Mouse (Mus musculus) E14TG2a.4 (cell line): Measurements from ENCODE around the gene Gm3625.

Experiments
- H3K27me3 ChIP-seq: 2 replicates; pipeline ENCODE4 v1.6.1; 2014; ENCODE audit warnings: low read length, control low read depth; ENCODE audit not compliant: insufficient read depth
- H3K36me3 ChIP-seq: 2 replicates; pipeline ENCODE4 v1.6.1; 2014; ENCODE audit warnings: low read length, control low read depth; ENCODE audit not compliant: insufficient read depth
- H3K4me1 ChIP-seq: replicated peaks from 2 replicates; pipeline ENCODE4 v1.6.1; 2014; ENCODE audit warnings: low read depth, low read length, control low read depth
- H3K4me3 ChIP-seq: replicated peaks from 2 replicates; pipeline ENCODE4 v1.5.1; 2014; ENCODE audit warnings: mild to moderate bottlenecking, low read length
- H3K9me3 ChIP-seq: 2 replicates; pipeline ENCODE4 v1.6.1; 2014; ENCODE audit warnings: low read length, control low read depth
- CTCF ChIP-seq: conservative IDR thresholded peaks from 2 replicates; pipeline ENCODE4 v1.5.1; 2014; ENCODE audit warnings: low read length
- NANOG ChIP-seq: IDR thresholded peaks from 2 replicates; pipeline ENCODE4 v1.6.1; 2014; ENCODE audit warnings: borderline replicate concordance, low read length, mixed read lengths
- POU5F1 ChIP-seq: IDR thresholded peaks from 2 replicates; pipeline ENCODE4 v1.6.1; 2014; ENCODE audit warnings: low read length, borderline replicate concordance

Gm3625 gene

DNA sequence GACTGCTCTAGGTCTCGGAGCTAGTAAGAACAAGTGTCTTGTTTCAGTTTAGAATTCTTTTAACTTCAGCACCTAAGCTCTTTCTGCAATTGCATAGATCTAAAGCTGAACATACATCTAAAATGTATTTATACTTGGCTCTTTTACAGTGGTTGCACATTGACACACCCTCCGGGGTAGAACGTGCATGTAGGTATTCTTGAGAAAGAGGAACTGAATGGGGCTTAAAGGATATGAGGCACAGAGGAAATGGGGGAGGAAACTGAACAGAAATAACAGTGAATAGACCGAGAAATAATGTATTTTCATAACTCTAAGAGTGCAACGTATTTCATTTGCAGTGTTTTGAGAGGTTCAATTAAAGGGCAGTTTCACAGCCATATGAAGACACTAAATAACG lies 2.3 kb upstream of the Gm3625 start:
- TF ChIP-seq POU5F1 (no peak), CTCF (no peak), NANOG (no peak)
- Histone ChIP-seq H3K9me3 (no peaks in the 10 kb centered on the region), H3K4me3 (no peak overlapping the region), H3K36me3 (no peaks in the 10 kb centered on the region), H3K27me3 (peaks cover 8% of the 10 kb centered on the region), H3K4me1 (peaks cover 37% of the 10 kb centered on the region)

DNA sequence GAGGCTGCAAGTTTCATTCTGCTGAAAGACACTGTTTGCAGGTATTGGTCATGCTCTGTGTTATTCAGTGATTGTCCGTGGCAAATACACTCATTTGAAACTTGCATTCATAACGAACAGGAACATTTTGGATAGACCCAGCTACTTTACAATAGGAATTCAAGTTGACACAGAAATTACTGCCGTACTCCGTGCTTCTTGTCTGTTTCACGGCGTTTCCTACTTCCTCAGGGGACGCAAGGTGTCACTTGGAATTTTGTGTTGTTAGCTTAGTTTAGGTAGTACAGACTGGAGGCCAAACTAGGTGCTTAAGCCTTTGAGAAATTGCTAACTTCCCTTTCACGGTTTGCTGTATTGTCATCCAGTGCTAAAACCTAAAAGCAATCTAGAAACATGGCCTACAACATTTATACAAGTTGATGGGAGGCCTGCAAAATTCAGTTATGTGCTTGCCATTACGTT lies 1.2 kb upstream of the Gm3625 start:
- TF ChIP-seq NANOG (no peak), POU5F1 (no peak), CTCF (no peak)
- H3K4me3 ChIP-seq = peak overlapping the region; percentile 92
- H3K9me3 ChIP-seq = no peaks in the 10 kb centered on the region
- H3K4me1 ChIP-seq = peaks cover 28% of the 10 kb centered on the region
- peaks cover 8% of the 10 kb centered on the region for H3K27me3 ChIP-seq
- no peaks in the 10 kb centered on the region for H3K36me3 ChIP-seq

GRCm38 (mm10) chr12:4593166-4593929 lies 621 bp upstream of the Gm3625 start:
- peaks cover 22% of the 10 kb centered on the region for H3K4me1 ChIP-seq

DNA sequence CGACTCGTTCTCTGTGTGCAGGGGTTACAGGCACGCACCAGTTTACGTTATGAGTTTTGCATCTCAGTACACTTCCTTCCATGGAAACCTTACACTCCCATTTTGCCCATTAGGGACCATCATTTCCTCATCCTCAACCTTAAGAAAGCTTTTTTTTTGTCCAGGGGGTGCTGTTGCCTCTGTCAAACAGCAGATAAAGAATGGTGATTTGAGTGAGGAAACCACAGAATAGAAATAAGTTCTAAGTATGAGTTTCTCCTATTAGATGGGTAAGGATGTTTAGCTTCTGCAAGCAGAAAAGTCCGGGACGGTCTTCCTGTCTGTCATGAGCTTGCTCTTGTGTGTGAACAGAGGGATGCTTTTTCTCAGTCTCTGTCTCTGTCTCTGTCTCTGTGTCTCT lies 702 bp downstream of the Gm3625 start:
- Histone ChIP-seq H3K36me3 (no peaks in the 10 kb centered on the region), H3K4me1 (peaks cover 29% of the 10 kb centered on the region), H3K4me3 (peak overlapping the region; percentile 92), H3K9me3 (no peaks in the 10 kb centered on the region), H3K27me3 (peaks cover 8% of the 10 kb centered on the region)
- TF ChIP-seq POU5F1 (no peak), NANOG (no peak), CTCF (no peak)

More at GRCm38 (mm10) chr12:4593166-4593929, 621 bp upstream of the Gm3625 start:
- TF ChIP-seq POU5F1 (no peak), NANOG (no peak), CTCF (no peak)
- Histone ChIP-seq H3K27me3 (peaks cover 8% of the 10 kb centered on the region), H3K36me3 (no peaks in the 10 kb centered on the region), H3K4me3 (peak overlapping the region; percentile 92), H3K9me3 (no peaks in the 10 kb centered on the region)

- Histone ChIP-seq H3K4me3 (no peak overlapping the region), H3K4me1 (peaks cover 21% of the 10 kb centered on the region), H3K36me3 (no peaks in the 10 kb centered on the region), H3K9me3 (no peaks in the 10 kb centered on the region), H3K27me3 (0 out of 2 replicates have a peak, but pooled peaks cover under 1% of the 10 kb centered on the region)
- TF ChIP-seq CTCF = no peak
- TF ChIP-seq NANOG = no peak
- TF ChIP-seq POU5F1 = no peak
Measured at GRCm38 (mm10) chr12:4588603-4589002, 4.1 kb downstream of the Gm3625 start.

GRCm38 (mm10) chr12:4587846-4588245 lies 4.9 kb downstream of the Gm3625 start:
- H3K36me3 ChIP-seq = no peaks in the 10 kb centered on the region
- no peaks in the 10 kb centered on the region for H3K9me3 ChIP-seq
- H3K4me1 ChIP-seq = peaks cover 19% of the 10 kb centered on the region
- H3K27me3 ChIP-seq = no peaks in the 10 kb centered on the region
- TF ChIP-seq NANOG (no peak), CTCF (no peak), POU5F1 (no peak)
- no peak overlapping the region for H3K4me3 ChIP-seq

- Histone ChIP-seq H3K9me3 (no peaks in the 10 kb centered on the region), H3K27me3 (no peaks in the 10 kb centered on the region), H3K36me3 (no peaks in the 10 kb centered on the region), H3K4me1 (peaks cover under 1% of the 10 kb centered on the region; the same call in 1 of the 2 replicates), H3K4me3 (no peak overlapping the region)
- TF ChIP-seq POU5F1 (no peak), CTCF (no peak), NANOG (no peak)
Measured at GRCm38 (mm10) chr12:4582326-4582725, 10.4 kb downstream of the Gm3625 start.

GRCm38 (mm10) chr12:4574065-4574464 lies 18.7 kb downstream of the Gm3625 start:
- Histone ChIP-seq H3K27me3 (no peaks in the 10 kb centered on the region), H3K4me3 (no peak overlapping the region), H3K4me1 (peaks cover 20% of the 10 kb centered on the region), H3K36me3 (no peaks in the 10 kb centered on the region), H3K9me3 (no peaks in the 10 kb centered on the region)
- no peak for TF ChIP-seq CTCF
- no peak for TF ChIP-seq POU5F1
- no peak for TF ChIP-seq NANOG

DNA sequence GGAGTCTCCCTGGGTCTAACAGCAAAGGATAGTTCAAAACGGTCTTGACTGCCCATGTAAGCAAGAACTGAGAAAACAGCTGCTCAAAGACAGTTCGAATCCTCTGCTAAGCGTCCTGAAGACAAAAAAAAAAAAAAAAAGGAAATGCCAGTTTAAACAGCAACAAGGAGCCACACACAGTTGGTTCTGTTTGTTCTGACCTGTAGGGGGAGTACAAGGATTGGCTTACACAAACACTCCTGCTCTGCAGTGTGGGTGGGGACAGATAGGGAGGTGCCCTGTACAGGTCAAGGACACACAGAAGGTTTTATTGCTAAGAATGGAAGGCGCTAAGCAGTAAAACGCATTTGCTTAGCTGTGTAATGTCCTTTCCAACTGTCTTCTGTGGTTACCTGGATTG lies 20.9 kb downstream of the Gm3625 start:
- Histone ChIP-seq H3K9me3 (no peaks in the 10 kb centered on the region), H3K27me3 (no peaks in the 10 kb centered on the region), H3K36me3 (no peaks in the 10 kb centered on the region), H3K4me3 (no peak overlapping the region), H3K4me1 (peaks cover 16% of the 10 kb centered on the region)
- TF ChIP-seq POU5F1 (no peak), CTCF (peak; percentile 52), NANOG (no peak)
